Mouse (Mus musculus): ENCODE results near the gene Tmem201.

The Tmem201 gene

GRCm38 (mm10) chr4:149749003-149749662 lies 11.3 kb upstream of the Tmem201 start:
- 68% methylated on average over 18 of the region's 18 CpGs for WGBS

DNA sequence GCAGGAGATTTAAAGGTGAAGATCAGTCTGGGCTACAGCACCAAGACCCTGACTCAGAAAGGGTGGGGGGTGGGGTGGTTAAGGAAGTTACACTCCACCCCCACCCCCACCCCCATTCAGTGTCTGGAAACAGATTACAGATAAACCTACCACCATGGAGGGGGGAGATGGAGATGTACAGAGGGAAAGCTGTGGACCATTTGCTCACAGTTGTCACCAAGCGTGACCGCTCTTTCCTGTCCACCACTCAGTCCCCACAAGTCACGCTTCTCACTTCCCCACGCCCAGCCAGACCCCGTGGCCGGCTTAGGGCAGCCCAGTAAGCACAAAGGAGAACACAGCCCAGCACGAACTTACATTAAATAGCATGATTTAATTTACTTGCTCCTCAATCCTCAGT lies 6.3 kb upstream of the Tmem201 start:
- WGBS, result 84% methylated on average over 7 of the region's 7 CpGs

DNA sequence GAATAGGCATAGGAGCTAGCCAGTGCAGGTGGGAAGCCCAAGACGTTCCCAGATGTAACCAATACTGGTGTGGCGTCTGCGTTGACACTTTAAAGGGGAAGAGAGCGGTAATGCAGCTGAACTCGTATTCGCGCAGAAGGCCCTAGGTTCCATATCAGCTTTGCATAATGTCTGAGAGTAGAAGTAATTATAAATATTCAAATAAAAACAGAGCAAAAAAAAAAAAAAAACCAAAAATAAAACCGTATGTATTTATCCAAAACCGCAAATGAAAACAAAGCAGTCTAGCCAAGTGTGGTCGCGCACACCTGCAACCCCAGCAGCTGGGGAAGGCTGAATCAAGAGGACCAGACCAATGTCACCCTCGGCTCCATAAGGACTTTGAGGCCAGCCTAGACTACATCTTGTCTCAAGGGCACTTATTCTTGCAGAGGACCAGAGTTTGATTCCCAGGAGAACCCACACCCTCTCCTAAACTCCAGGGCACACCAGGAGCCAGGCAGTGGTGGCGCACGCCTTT lies 4.2 kb upstream of the Tmem201 start:
- 91% methylated on average over 14 of the region's 14 CpGs for WGBS

DNA sequence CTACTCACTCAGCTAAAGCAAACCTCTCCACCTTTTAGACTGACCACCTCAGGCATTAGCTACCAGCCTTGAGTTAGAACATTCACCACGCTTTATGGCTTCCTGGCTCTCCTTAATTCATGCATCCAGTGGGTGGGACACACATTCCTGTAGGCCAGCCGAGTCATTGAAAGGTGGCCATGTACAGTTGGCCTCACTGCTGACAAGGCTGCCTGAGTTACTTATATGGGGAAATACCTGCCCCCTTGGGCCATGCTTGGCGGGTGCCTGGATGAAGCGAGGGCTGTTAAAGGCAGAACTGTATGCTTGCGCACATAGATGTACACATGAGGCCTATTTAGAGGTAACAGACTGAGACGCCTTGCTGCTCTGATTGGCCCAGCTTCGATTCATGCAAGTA lies 2.5 kb upstream of the Tmem201 start:
- 87% methylated on average over 7 of the region's 7 CpGs for WGBS

DNA sequence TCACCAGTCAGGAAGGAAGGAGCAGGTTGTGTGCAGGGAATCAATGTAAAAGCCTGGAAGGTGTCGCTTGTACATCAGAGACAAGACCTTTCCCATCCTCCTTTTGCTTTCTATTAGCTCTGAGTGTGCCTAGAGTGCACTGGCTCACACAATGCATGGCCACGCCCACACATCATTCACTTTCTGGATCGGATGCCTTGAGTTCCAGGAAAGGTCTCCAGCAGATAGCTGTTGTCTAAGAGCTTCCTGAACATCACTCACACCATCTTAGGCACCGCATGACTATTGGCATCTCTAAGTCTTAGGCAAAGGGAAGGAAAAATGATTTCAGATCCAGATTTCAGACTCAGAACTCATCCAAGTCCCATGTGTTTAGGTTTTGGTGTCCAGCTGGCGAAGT lies 1.6 kb upstream of the Tmem201 start:
- WGBS, result 78% methylated on average over 5 of the region's 5 CpGs

DNA sequence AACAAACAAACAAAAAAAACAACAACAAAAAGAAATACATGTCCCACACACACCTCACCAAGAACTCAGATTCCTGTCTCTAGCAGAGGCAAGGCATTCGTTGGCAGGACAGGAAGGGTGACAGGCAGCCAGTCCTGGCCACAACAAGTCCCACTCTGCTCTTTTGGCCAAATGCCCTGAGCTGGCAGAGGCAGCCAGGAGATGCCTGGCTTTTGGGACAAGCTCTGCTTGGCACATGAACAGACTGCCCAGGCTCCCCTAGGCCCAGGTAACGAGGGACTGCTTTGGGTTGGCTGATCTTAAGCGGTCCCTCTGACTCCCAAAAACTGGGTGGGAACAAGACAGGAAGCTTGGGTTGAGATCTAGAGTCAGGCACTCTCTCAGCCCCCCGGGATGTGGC lies 1.3 kb downstream of the Tmem201 start:
- 17% methylated on average over 4 of the region's 4 CpGs for WGBS

- 52% methylated on average over 5 of the region's 5 CpGs for WGBS
Measured at GRCm38 (mm10) chr4:149735624-149736250, 2.1 kb downstream of the Tmem201 start.

GRCm38 (mm10) chr4:149734730-149735475 lies 2.9 kb downstream of the Tmem201 start:
- WGBS, result 70% methylated on average over 10 of the region's 10 CpGs

- WGBS, result 75% methylated on average over 6 of the region's 6 CpGs
Measured at GRCm38 (mm10) chr4:149734246-149734645, 3.6 kb downstream of the Tmem201 start.

DNA sequence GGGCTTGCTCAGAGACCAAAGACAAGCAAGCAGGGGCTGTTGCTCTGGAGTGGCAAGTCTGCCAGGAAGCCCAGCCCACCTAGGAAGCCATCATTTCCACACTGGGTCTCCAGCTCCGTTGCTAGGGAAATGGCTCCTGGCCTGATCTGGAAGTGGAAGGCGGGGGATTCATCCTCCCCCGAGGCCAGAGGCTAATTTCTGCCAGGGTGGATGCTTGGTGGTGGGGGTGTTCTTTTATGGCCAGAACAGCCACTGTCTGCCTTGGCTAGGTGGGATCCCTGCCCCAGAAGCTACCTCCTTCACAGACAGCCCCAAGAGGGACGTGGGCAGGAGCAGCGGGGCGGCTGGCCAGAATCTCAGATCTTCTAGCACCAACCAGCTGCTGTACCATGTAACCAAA lies 4.1 kb downstream of the Tmem201 start:
- WGBS, result 32% methylated on average over 6 of the region's 6 CpGs

GRCm38 (mm10) chr4:149732800-149733199 lies 5.0 kb downstream of the Tmem201 start:
- WGBS, result 52% methylated on average over 10 of the region's 10 CpGs

GRCm38 (mm10) chr4:149732313-149732712 lies 5.5 kb downstream of the Tmem201 start:
- 64% methylated on average over 3 of the region's 3 CpGs for WGBS

DNA sequence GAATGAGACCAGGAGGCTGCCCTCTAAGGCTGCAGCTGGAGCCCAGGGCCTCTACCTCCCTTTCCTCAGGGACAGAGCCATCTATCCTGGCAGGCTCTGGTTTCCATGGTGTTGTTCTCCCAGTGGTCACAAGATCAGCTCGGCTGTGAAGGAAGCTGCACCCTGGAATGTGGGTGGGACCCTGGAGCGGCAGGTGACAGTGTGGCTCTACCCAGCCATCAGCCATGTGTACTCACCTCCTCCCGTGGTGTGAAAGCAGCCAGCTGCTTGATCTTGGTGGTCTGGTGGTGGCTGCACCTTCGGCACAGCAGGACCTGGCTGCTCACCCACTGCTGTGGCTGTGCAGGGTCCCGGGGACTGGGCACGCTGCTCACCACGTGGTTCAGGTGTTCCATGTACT lies 7.0 kb downstream of the Tmem201 start:
- WGBS, result 59% methylated on average over 7 of the region's 7 CpGs

- 70% methylated on average over 8 of the region's 8 CpGs for WGBS
Measured at GRCm38 (mm10) chr4:149728810-149729209, 9.0 kb downstream of the Tmem201 start.

DNA sequence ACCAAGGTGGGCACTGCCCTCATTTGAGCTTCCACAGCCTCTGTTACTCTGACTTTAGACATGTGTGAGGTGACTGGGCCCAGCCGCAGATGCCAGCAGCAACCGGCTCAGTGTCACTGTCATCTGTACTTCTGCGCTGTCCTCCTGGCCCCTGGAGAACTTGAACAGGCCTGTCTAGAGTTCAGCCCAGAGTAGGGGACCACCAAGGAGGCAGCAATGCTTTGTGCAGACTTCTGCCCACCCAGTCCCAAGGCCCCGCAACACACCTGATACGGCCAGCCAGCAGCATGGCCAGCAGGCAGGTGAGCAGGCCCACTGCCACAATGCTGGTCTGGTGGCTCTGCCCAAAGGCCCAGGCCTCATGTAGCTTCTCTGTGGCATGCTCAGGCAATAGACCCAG lies 10.2 kb downstream of the Tmem201 start:
- 94% methylated on average over 5 of the region's 5 CpGs for WGBS

DNA sequence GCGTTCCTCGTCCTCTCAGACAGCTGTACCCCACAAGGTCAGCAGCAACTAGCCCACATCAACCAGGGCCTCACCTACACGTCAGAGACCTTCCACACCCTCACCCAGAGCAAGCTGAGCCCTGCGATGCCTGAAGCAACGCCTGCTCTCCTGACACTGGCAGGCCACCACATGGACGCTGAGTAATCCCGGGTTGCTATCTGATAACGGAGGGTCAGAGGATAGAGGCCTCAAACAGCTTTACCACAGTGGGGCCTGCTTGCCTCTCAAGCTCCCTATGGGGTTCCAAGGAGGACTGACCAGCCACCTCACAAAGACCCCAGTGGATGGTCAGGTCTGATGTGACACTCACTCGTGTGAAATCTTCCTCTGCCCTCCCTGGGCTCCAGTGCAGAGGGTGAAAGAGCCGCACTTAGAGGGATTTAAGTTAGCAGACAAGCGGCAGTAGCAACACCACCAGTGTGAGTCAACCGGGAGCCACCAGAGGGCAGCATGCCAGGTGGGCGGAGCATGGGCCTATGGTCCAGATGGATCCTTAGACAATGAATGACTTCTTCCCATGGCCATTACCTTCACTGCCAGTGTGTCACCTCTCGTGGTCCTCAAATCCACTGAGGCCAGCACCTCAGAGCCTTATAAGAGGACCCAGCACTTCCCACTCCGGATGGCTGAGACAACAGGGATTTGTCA lies 12.0 kb downstream of the Tmem201 start:
- 66% methylated on average over 15 of the region's 15 CpGs for WGBS

- 89% methylated on average over 17 of the region's 17 CpGs for WGBS
Measured at GRCm38 (mm10) chr4:149724916-149725470, 12.9 kb downstream of the Tmem201 start.

DNA sequence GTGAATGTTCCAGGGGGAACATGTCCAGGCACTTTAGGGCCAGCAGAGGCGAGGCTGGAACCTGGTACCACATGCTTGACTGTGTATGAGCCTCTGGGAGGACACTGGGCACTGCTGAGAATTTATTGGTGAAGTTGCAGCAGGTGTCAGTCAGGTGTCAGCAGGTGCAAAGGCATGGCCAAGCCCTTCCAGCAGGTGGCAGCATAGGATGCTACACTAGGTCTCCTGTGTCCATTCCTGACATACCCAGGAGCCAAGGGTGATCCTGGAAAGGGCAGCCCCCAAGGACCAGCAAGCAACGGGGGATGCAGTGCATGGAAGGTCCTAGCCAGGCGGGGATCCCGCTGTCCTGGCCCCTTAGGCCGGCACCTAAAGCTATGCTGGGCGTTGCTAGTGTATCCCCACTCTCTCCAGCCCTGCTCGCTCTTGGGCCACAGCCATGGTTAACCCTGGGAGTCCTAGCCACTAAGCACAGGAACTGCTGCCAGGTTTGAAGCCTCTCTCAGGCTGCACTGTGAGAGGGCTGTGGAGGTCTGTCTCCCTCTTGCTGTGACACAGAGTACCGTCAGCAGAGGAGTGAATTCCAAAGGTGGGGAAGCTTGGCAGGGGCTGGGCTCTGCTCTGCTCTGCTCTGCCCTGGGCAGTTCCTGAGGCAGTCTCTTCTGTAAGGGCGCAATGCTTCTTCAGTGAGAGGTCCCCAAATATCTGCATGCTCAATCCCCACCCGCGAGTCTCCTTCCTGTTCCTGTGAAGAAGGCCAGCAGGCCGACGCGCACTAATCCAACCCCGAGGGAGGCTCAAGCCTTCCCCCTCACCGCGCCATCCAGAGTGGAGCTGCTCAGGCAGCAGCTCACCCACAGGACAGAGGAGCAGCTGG lies 13.8 kb downstream of the Tmem201 start:
- WGBS, result 53% methylated on average over 17 of the region's 17 CpGs

- WGBS, result 83% methylated on average over 12 of the region's 12 CpGs
Measured at GRCm38 (mm10) chr4:149723021-149723390, 14.8 kb downstream of the Tmem201 start.

DNA sequence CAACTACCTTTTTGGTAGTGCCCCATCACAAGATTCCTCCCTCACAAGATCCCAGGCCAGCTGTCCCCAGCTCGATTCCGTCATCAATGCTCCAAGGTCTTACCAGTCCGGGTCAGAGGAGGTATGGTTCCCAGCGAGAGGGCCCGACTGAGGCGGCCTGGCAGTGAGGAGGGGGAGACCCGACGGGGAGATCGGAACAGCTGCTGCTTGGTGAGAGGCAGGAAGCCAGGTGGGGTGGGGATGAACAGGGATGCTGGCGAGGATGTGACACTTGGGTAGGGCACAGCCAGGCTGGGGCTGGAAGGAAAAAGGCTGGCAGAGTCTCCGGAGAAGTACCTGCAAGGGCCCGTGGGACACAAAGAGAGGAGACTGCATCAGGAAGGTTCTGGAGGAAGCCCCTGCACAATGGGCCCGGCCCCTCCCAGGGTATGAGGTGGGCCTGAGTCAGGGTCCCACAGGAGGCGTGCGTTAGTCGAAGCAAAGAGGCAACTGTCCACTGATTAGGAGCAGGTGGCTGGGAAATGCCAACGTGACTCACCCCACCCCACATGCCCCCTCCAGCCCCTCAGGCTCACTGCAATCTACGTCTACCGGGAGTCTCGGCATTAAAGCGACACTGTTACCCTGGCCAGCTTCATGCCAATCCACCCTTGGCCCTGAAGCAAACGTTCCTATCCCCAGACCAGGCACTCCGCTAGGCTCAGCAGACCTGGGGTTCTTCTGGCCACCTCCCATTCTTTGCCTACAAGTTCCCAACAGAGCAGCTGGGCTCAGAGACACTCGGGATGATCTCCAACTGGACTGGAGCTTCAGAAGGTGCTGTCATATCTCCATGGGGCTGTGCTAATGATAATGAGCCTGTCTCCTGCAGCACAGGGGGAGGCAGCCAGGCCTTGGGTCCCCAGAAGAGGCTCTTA lies 15.5 kb downstream of the Tmem201 start:
- 82% methylated on average over 24 of the region's 24 CpGs for WGBS

Measured in cerebral cortex, adult 2 months (tissue).